Mouse (Mus musculus) neural tube, embryonic 12.5 days (tissue): ENCODE results near the gene Lamb2. TPM values are rescaled to one million over a fixed set of nuclear protein-coding genes. Genes with fewer than 3 reads are reported as not detected.

ENCODE experiments used
- ATAC-seq: fragments of 200-750 bp; cut with Nextera tagmentation; 2 replicates; pipeline ENCODE4 v1.8.0; 2017; ENCODE audit warnings: low read depth, mild to moderate bottlenecking, moderate TSS enrichment, moderate library complexity; ENCODE audit not compliant: low FRiP score
- H3K27ac ChIP-seq: fragments of 300-500 bp; sonication (generic); 2 replicates; pipeline ENCODE4 v1.5.1; 2016
- H3K27me3 ChIP-seq: fragments of 300-500 bp; sonication (generic); replicated peaks from 2 replicates; pipeline ENCODE4 v1.6.1; 2016; ENCODE audit warnings: mild to moderate bottlenecking
- H3K36me3 ChIP-seq: fragments of 300-500 bp; sonication (generic); 2 replicates; pipeline ENCODE4 v1.6.1; 2016; ENCODE audit warnings: mild to moderate bottlenecking
- H3K4me1 ChIP-seq: fragments of 300-500 bp; sonication (generic); 2 replicates; pipeline ENCODE4 v1.6.1; 2016
- H3K4me2 ChIP-seq: fragments of 300-500 bp; sonication (generic); replicated peaks from 2 replicates; pipeline ENCODE4 v1.6.1; 2016; ENCODE audit warnings: mild to moderate bottlenecking
- H3K4me3 ChIP-seq: fragments of 300-500 bp; sonication (generic); 2 replicates; pipeline ENCODE4 v1.5.1; 2016
- H3K9ac ChIP-seq: fragments of 300-500 bp; sonication (generic); 2 replicates; pipeline ENCODE4 v1.6.1; 2016; ENCODE audit warnings: mild to moderate bottlenecking
- H3K9me3 ChIP-seq: fragments of 300-500 bp; sonication (generic); 2 replicates; pipeline ENCODE4 v1.6.1; 2016; ENCODE audit warnings: mild to moderate bottlenecking
- WGBS: fragments of 180-500 bp; shearing (Covaris S2); methylation state at CpG from one replicate; pipeline ENCODE4 v1.1.7; 2016; 5-methylcytosine and 5-hydroxymethylcytosine counted together
- polyA plus RNA-seq: library from polyadenylated mRNA; unstranded; fragments of >200 nt; fragmentation: Nextera tagmentation; extraction: Ambion mirVana; gene quantifications from 2 replicates; pipeline ENCODE4 v1.2.1, GENCODE M21; 2016

Gene Lamb2
- polyA plus RNA-seq, 1 experiment from 2014 or later: 28.6 TPM

GRCm38 (mm10) chr9:108499943-108500342 is 20.4 kb downstream of the Lamb2 start:
- Histone ChIP-seq H3K9ac (no peak overlapping the region), H3K36me3 (peaks cover 84% of the 10 kb centered on the region), H3K4me2 (no peak overlapping the region), H3K27ac (no peak overlapping the region), H3K27me3 (no peaks in the 10 kb centered on the region), H3K9me3 (no peaks in the 10 kb centered on the region), H3K4me3 (no peak overlapping the region), H3K4me1 (no peaks in the 10 kb centered on the region)
- ATAC-seq: no peak
- 96% methylated on average over 15 of the region's 15 CpGs for WGBS

- peaks cover 36% of the 10 kb centered on the region for H3K36me3 ChIP-seq
- no peaks in the 10 kb centered on the region for H3K27me3 ChIP-seq
- peaks cover 14% of the 10 kb centered on the region for H3K4me1 ChIP-seq
- no peaks in the 10 kb centered on the region for H3K9me3 ChIP-seq
- no peak for ATAC-seq
- H3K9ac ChIP-seq: peak overlapping the region; percentile 1; the same call in 1 of the 2 replicates
- no peak overlapping the region for H3K4me3 ChIP-seq
- 88% methylated on average over 7 of the region's 7 CpGs for WGBS
- no peak overlapping the region for H3K27ac ChIP-seq
- peak overlapping the region; percentile 69 for H3K4me2 ChIP-seq
Measured at GRCm38 (mm10) chr9:108506901-108507300, 27.4 kb downstream of the Lamb2 start.

GRCm38 (mm10) chr9:108507619-108508434 is 28.3 kb downstream of the Lamb2 start, which contains the start of gene Qars:
Gene Qars (plus strand): TSS chr9:108507706.
- Histone ChIP-seq H3K27ac (0 out of 2 replicates have a peak within 1 kb of the TSS, but pooled peaks have one; percentile 50), H3K9ac (peak within 1 kb of the TSS; percentile 63), H3K9me3 (no peaks in the 10 kb centered on the region), H3K4me3 (peak within 1 kb of the TSS; percentile 68), H3K27me3 (no peaks in the 10 kb centered on the region), H3K4me1 (peaks cover 14% of the 10 kb centered on the region), H3K4me2 (peak within 1 kb of the TSS; percentile 69), H3K36me3 (peaks cover 38% of the 10 kb centered on the region)
- under 1% methylated on average over 37 of the region's 37 CpGs for WGBS
- peak; percentile 96 for ATAC-seq

- Histone ChIP-seq H3K36me3 (peaks cover 39% of the 10 kb centered on the region), H3K27me3 (no peaks in the 10 kb centered on the region), H3K9me3 (no peaks in the 10 kb centered on the region), H3K9ac (peak overlapping the region; percentile 63), H3K4me3 (peak overlapping the region; percentile 68), H3K4me2 (peak overlapping the region; percentile 69), H3K27ac (no peak overlapping the region), H3K4me1 (peaks cover 14% of the 10 kb centered on the region)
- WGBS: 90% methylated on average over 7 of the region's 7 CpGs
- no peak for ATAC-seq
Measured at GRCm38 (mm10) chr9:108508776-108509175, 29.2 kb downstream of the Lamb2 start.

- H3K4me3 ChIP-seq: peak within 1 kb of the TSS; percentile 92
- peak within 1 kb of the TSS; percentile 99 for H3K27ac ChIP-seq
- H3K9ac ChIP-seq: peak within 1 kb of the TSS; percentile 96
- H3K9me3 ChIP-seq: no peaks in the 10 kb centered on the region
- H3K4me2 ChIP-seq: peak within 1 kb of the TSS; percentile 70
- no peaks in the 10 kb centered on the region for H3K27me3 ChIP-seq
- ATAC-seq: peak; percentile 96
- peaks cover 38% of the 10 kb centered on the region for H3K36me3 ChIP-seq
- 2% methylated on average over 55 of the region's 55 CpGs for WGBS
- peaks cover 16% of the 10 kb centered on the region for H3K4me1 ChIP-seq
Measured at GRCm38 (mm10) chr9:108516380-108517251, 37.1 kb downstream of the Lamb2 start, which contains the start of gene Qrich1. Gene Qrich1 (plus strand): TSS chr9:108516806.

GRCm38 (mm10) chr9:108517253-108517930 is 37.9 kb downstream of the Lamb2 start:
- Histone ChIP-seq H3K4me3 (peak overlapping the region; percentile 92), H3K27ac (peak overlapping the region; percentile 99), H3K36me3 (peaks cover 32% of the 10 kb centered on the region), H3K9me3 (no peaks in the 10 kb centered on the region), H3K4me1 (peaks cover 21% of the 10 kb centered on the region), H3K9ac (peak overlapping the region; percentile 96), H3K27me3 (no peaks in the 10 kb centered on the region), H3K4me2 (peak overlapping the region; percentile 70)
- under 1% methylated on average over 68 of the region's 95 CpGs for WGBS
- peak; percentile 83 for ATAC-seq

GRCm38 (mm10) chr9:108517931-108518332 is 38.4 kb downstream of the Lamb2 start:
- Histone ChIP-seq H3K4me2 (peak overlapping the region; percentile 70), H3K9me3 (no peaks in the 10 kb centered on the region), H3K4me3 (peak overlapping the region; percentile 92), H3K36me3 (peaks cover 26% of the 10 kb centered on the region), H3K4me1 (peaks cover 21% of the 10 kb centered on the region), H3K9ac (peak overlapping the region; percentile 96), H3K27ac (peak overlapping the region; percentile 99), H3K27me3 (no peaks in the 10 kb centered on the region)
- under 1% methylated on average over 13 of the region's 13 CpGs for WGBS
- ATAC-seq: peak; percentile 5; the same call in 1 of the 2 replicates

- no peaks in the 10 kb centered on the region for H3K27me3 ChIP-seq
- H3K4me2 ChIP-seq: no peak overlapping the region
- no peak for ATAC-seq
- peaks cover 5% of the 10 kb centered on the region for H3K36me3 ChIP-seq
- H3K9ac ChIP-seq: no peak overlapping the region
- H3K4me1 ChIP-seq: peaks cover 14% of the 10 kb centered on the region
- WGBS: 90% methylated on average over 2 of the region's 2 CpGs
- H3K4me3 ChIP-seq: no peak overlapping the region
- H3K27ac ChIP-seq: no peak overlapping the region
- H3K9me3 ChIP-seq: no peaks in the 10 kb centered on the region
Measured at GRCm38 (mm10) chr9:108521604-108522003, 42.1 kb downstream of the Lamb2 start.

- Histone ChIP-seq H3K27ac (no peak overlapping the region), H3K27me3 (no peaks in the 10 kb centered on the region), H3K4me3 (no peak overlapping the region), H3K9ac (no peak overlapping the region), H3K4me1 (peaks cover 14% of the 10 kb centered on the region), H3K36me3 (peaks cover 6% of the 10 kb centered on the region), H3K9me3 (no peaks in the 10 kb centered on the region), H3K4me2 (no peak overlapping the region)
- no peak for ATAC-seq
- 94% methylated on average over 4 of the region's 4 CpGs for WGBS
Measured at GRCm38 (mm10) chr9:108523341-108523740, 43.8 kb downstream of the Lamb2 start.

- no peak overlapping the region for H3K27ac ChIP-seq
- H3K36me3 ChIP-seq: peaks cover 27% of the 10 kb centered on the region
- WGBS: 86% methylated on average over 3 of the region's 3 CpGs
- no peak overlapping the region for H3K4me3 ChIP-seq
- no peak for ATAC-seq
- H3K4me2 ChIP-seq: no peak overlapping the region
- H3K9me3 ChIP-seq: no peaks in the 10 kb centered on the region
- H3K9ac ChIP-seq: no peak overlapping the region
- no peaks in the 10 kb centered on the region for H3K27me3 ChIP-seq
- peaks cover 5% of the 10 kb centered on the region; the same call in 1 of the 2 replicates for H3K4me1 ChIP-seq
Measured at GRCm38 (mm10) chr9:108525400-108525799, 45.9 kb downstream of the Lamb2 start.

GRCm38 (mm10) chr9:108530954-108531353 is 51.4 kb downstream of the Lamb2 start:
- WGBS: 97% methylated on average over 1 of the region's 1 CpGs
- Histone ChIP-seq H3K36me3 (peaks cover 72% of the 10 kb centered on the region), H3K27ac (no peak overlapping the region)

More at GRCm38 (mm10) chr9:108530954-108531353, 51.4 kb downstream of the Lamb2 start:
- no peaks in the 10 kb centered on the region for H3K4me1 ChIP-seq
- ATAC-seq: no peak
- H3K4me3 ChIP-seq: no peak overlapping the region
- H3K27me3 ChIP-seq: no peaks in the 10 kb centered on the region
- no peak overlapping the region for H3K4me2 ChIP-seq
- no peaks in the 10 kb centered on the region for H3K9me3 ChIP-seq
- H3K9ac ChIP-seq: no peak overlapping the region
